Mouse (Mus musculus) urinary bladder, postnatal 25 days (tissue): Measurements from ENCODE around the gene Trmu.

ENCODE experiments used
- DNase-seq: peaks from one replicate; pipeline ENCODE4 v3.0.0; 2022; ENCODE audit warnings: low spot score

The Trmu gene

DNA sequence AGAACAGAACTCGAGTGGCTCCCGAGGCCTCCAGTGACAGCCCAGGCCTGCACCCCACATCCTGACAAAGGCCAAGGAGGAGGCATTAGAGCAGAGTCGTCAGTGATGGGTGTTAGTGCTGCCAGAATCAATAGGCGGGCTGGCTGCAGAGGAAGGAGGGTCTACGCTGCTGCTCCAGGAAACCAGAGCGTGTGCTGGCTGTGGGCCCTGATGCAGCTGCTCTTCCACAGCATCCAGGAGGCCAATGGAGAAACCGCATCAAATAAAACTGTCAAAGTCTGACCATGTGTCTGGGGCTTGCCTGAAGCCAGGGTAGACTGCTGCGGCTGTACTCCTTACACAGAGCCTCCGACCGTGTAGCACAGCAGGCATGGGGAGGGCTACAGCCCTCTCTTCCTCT is 18.0 kb downstream of the Trmu start:
- DNase-seq: no peak

DNA sequence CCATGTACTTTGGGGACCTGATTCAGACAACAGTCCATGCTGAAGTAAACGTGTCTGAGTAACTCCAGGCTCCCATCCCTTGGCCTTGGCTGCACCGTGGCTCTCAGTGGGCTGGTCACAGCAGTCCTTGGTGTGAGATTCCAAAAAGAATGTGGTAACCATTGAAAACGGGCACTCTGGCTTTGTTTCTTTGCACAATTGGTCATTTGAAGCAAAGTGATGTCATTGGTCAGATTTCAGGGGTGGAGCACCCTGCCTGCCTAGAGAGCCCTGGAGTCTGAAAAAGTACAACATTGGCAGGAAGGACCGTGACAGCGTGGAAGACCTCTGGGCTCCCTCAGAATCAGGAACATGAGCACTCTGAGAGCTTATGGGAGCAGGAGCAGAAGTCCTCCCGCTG is 20.3 kb downstream of the Trmu start:
- no peak for DNase-seq

DNA sequence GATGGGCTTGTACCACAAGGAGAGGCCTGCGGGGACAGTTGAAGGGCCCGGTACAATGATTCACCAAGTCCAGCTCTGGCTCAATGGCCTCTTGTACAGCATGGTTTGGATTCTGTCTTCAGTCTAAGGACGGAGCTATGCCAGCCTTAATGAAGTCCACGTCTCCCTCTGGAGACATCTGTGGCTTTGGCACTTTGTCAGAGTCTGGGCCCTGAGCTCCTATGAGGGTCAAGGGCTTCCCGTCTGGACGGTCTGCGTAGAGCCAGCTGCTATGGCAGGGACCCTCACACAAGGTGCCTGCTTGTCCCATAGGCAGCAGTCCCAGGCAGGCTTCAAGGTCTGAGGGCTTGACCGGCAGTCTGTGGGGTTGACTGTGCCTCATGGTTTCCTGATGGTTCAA is 21.2 kb downstream of the Trmu start:
- no peak for DNase-seq

DNA sequence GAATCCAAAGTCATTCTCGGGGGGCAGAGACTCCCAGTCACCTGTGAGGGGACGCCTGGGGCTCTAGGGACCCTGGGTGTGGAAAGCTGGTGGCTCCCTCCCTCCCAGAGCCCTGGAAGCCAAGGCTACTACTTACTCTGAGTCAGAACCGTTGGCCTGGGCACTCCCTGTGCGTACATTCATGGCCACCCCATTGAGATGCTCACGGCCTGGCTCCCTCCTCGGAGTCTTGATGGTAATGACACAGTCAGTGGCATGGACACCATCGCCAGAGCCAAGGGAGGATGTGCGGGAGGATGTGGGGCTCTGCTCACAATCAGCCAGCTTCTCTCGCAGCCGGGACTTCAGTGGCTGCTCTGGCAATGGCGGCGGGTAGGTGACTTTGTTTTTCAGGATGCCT is 21.7 kb downstream of the Trmu start:
- DNase-seq: no peak

DNA sequence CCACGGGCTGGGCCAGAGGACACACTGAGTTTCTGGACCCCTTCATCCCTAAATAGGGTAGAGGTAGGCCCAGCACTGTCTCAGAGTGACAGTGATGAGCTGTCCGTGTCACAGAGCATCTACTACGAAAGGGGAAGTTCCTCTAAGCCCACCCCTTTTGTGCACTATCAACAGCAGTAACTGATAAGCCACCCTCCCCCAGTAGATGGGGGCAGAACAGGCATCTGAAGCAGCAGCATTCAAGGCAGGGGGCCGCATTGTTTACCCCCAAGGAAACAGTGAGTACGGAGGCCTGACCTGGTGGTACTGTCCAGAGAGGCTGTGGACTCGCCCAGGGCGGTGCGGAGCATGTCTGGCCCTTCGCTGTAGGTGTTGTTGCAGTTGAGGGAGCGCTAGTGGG is 23.4 kb downstream of the Trmu start:
- DNase-seq: no peak

DNA sequence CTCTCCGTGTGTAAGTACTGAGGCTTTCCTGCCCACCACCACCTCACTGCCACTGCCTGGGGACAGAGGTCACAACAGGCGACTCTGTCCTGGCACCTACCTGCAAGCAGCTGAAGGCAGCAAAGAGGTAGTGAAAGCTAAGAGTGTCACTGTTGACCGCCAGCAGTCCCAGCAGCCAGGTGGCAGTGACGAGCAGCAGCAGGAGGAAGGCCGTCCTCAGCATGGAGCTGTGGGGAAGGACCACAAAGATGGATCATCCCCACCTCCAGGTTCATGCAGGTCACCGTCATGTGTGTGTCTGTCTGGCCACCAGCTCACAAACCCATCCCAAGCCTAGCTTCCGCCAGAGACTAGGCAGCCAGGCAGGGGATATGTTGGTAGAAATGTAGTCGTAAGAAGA is 24.7 kb downstream of the Trmu start:
- no peak for DNase-seq

DNA sequence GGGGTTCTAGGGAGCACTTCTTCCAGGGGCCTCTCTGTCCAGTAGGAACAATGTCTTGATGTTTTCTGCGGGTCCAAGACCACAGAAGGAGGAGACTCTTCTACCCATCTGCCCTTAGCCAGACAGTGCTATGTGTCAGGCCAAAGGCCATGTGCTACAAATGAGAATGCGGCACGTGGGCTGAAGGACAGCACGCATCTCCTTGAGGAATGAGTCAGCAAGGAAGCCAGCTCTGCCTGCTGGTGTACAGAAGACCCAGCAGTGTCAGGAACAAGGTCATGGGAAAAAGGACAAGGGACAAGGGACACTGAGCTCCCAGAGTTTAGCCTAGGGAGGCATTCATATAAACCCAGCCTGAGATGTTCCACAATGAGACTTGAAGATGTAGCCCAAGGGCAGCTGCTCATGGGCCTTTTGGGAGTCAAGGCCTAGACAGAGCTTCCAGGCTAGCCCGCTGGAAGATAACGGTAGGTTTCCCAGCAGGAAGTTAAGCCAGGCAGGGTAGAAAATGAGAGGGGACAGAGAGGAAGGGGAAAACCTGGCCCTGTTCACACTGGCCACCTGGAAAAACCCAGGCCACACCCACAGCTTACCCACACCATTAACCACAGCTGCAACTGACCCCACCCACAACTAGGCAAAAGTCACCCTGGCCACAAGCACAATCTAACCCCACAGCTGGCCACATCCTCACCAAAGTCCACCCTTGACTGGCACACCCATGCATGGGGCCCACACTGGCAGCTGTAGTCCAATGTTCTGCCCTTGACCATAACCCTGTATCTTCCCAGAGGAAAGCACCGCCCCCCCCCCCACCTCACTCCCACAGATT is 29.8 kb downstream of the Trmu start:
- no peak for DNase-seq

DNA sequence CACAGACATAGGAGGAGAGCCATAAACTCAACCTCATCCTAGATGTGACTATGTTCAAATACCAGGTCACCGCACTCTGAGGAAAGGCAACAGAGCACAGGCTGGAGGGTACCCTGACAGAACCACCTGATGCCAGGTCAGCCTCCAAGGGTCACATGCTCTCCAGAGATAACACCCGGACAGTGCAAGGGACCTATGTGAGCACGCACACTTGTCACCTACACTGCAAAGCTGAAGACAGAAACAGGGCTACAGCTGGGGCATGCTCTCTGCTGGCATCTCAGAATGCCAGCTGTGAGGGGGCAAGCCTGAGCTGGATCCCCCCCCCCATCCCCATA is 30.3 kb downstream of the Trmu start:
- DNase-seq: no peak

DNA sequence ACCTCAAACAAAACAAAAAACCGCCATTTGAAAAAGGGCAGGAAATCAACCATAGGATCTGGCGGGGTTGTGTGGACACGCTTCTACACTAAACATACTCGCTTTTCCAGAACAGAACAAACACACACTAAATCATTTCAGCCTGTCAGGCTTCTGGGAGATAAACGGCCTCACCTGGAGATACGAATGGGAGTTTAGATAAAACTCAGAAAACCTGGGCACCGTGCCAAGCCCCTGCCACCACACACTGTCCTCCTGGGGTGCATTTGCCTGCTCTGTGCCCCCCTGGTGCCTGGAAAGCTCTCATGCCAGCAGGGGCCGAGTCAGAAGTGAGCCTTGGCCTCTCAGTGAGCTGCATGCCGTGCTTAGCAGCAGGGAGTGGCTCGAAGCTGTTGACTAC is 30.8 kb downstream of the Trmu start:
- DNase-seq: peak; percentile 53

DNA sequence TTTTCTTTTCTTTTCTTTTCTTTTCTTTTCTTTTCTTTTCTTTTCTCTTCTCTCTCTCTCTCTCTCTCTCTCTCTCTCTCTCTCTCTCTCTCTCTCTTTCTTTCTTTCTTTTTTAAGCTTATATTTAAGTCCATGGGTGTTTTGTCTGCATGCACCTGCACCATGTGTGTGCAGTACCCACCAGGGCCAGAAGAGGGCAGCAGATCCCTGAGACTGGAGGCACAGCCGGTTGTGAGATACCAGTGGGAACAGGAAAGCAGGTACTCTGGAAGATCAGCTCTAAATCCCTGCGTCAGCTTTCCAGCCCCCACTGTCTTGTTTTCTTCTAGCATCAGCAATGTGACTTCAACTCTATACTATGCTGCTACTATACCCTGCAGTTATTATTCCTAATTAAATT is 34.5 kb downstream of the Trmu start:
- peak; percentile 37 for DNase-seq

DNA sequence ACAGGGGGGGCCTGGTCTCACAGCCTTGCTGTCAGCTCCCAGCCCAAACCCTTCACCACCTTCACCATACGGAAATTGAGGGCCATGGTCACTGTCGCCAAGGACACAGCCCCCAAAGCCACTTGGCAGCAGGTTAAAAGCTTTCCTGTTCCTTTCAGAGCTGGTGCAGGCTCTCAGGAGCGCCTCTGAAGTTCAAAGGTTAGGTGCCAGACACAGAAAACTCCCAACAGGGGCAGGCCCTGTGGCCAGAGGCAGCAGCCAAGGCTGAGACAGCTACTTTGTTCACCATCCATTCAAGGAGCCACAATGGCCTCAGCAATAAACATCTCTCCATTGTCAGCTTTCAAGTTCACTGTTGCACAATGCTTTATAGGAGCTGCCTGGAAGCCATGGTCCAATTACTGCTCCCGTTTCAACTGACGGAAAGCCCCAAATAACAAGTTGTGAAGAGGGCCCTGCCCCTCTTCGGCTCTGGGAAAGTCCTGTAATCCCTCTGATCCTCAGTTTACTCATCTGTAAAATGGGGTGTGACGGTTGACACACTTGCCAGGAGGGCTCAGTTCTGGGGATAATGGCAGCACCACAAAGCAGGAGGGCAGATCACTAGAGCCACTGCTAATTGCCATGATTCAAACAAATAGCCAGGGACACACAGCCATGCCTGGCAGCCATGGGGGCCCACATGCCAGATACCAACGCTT is 40.2 kb downstream of the Trmu start:
- no peak for DNase-seq

DNA sequence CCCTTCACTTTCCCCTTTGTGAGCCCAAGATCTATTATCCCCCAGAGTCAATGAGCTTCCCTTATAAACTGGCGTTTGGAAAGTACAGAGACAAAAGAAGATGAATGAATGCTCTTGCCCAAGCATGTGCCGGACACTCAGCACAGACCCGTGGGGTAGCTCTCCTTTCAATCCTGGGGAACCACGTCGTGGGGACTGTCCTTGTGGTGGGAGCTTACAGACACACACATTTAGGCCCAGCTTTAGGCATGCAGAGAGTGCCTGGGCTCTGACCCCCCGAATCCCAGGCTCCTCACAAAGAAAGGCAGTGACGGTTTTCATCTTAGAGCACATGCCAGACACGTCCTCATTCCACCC is 40.8 kb downstream of the Trmu start:
- no peak for DNase-seq

DNA sequence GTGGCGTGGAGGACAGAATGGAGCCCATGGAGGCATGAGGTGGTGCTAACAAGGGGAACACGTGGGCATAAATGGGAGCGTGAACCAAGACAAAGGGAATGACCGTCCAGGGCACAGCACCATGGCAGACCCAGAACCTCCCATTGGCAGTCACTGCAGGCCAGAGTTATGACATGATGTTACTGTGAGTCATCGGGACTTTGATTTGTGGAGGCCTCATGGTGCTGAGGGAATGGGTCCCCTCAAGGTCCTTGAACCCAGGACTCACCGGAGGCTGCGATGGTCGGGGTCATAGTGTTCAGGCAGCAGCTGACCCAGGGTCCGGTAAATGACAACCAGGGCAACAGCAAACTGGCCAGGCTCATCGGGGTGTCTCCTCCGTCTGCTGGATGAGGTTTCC is 42.7 kb downstream of the Trmu start:
- no peak for DNase-seq

DNA sequence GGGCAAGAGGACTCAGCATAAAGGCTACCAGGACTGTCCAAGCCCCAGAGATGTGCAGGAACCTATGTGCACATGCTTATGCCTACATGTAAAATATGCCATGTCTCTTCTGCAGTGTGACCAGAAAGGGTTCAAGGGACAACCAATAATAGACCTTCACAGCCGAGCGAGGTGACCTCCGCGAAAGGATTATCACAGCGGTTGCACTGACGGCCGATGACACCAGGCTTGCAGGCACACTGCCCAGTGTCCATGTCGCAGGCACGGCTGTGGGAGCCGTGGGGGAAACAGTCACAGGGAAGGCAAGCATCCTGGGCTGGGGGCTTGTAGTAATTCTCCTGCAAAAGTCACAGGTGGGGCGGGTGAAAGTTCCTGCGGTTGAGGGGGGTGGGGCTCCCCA is 49.0 kb downstream of the Trmu start:
- DNase-seq: no peak

DNA sequence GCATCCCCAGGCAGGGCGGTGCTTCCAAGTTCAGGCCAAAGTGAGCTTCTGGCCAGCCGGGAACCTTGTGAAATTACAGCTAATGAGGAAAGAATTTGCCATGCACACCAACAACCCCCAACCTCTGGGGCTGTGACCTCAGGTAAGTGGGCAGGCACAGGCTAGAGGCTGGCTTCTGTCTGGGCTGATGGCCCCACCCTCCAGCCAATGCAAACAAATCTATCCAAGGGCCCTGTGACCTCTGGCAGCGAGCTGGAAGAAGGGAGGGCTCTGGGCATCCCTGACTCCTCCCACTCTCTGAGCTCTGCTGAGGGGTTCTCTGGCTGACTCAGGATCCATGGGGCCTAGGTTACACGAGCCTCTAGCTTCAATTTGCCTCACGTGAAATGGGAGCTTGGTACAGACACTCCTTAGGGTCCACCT is 56.5 kb downstream of the Trmu start:
- DNase-seq: peak; percentile 8
